Mouse (Mus musculus) midbrain, embryonic 11.5 days (tissue): Measurements from ENCODE around the gene Cdc40. TPM values are rescaled to one million over a fixed set of nuclear protein-coding genes. Genes with fewer than 3 reads are reported as not detected.

Experiments used
- ATAC-seq: fragments of 200-750 bp; cut with Nextera tagmentation; 2 replicates; pipeline ENCODE4 v1.8.0; 2017; ENCODE audit warnings: moderate TSS enrichment, moderate library complexity; ENCODE audit not compliant: low FRiP score
- DNase-seq: peaks from one replicate; pipeline ENCODE4 v3.0.0; 2015; ENCODE audit warnings: low spot score; ENCODE audit errors: missing footprints
- H3K27ac ChIP-seq: fragments of 300-500 bp; sonication (generic); 2 replicates; pipeline ENCODE4 v1.5.1; 2014; ENCODE audit warnings: low read depth, low read length
- H3K27me3 ChIP-seq: fragments of 300-500 bp; sonication (generic); 2 replicates; pipeline ENCODE4 v1.6.1; 2014; ENCODE audit warnings: mild to moderate bottlenecking, low read length, moderate library complexity, mixed read lengths; ENCODE audit not compliant: control insufficient read depth, insufficient read depth
- H3K36me3 ChIP-seq: fragments of 300-500 bp; sonication (generic); 2 replicates; pipeline ENCODE4 v1.6.1; 2014; ENCODE audit warnings: mild to moderate bottlenecking, low read length, moderate library complexity, mixed read lengths; ENCODE audit not compliant: control insufficient read depth, insufficient read depth
- H3K4me1 ChIP-seq: fragments of 300-500 bp; sonication (generic); 2 replicates; pipeline ENCODE4 v1.6.1; 2014; ENCODE audit warnings: low read length; ENCODE audit not compliant: control insufficient read depth, insufficient read depth
- H3K4me2 ChIP-seq: fragments of 300-500 bp; sonication (generic); 2 replicates; pipeline ENCODE4 v1.6.1; 2014; ENCODE audit warnings: mild to moderate bottlenecking, moderate library complexity
- H3K4me3 ChIP-seq: fragments of 300-500 bp; sonication (generic); 2 replicates; pipeline ENCODE4 v1.5.1; 2014; ENCODE audit warnings: low read depth, low read length
- H3K9ac ChIP-seq: fragments of 300-500 bp; sonication (generic); 2 replicates; pipeline ENCODE4 v1.6.1; 2014; ENCODE audit warnings: low read length
- H3K9me3 ChIP-seq: fragments of 300-500 bp; sonication (generic); 2 replicates; pipeline ENCODE4 v1.6.1; 2016; ENCODE audit warnings: low read length; ENCODE audit not compliant: control insufficient read depth
- WGBS: fragments of 180-500 bp; shearing (Covaris S2); extraction: QIAGEN DNeasy Blood & Tissue Kit; methylation state at CpG from one replicate; pipeline ENCODE4 v1.1.7; 2014; 5-methylcytosine and 5-hydroxymethylcytosine counted together
- polyA plus RNA-seq: library from polyadenylated mRNA; unstranded; fragments of >200 nt; fragmentation: Nextera tagmentation; extraction: Ambion mirVana; gene quantifications from 2 replicates; pipeline ENCODE4 v1.2.1, GENCODE M21; 2014

Gene Cdc40
- polyA plus RNA-seq, 1 experiment from 2014 or later: 38.7 TPM

GRCm38 (mm10) chr10:40847176-40847874, 35.8 kb downstream of the Cdc40 start:
- ATAC-seq (no peak), DNase-seq (no peak)
- no peak overlapping the region for H3K27ac ChIP-seq
- H3K4me2 ChIP-seq: no peak overlapping the region
- no peaks in the 10 kb centered on the region for H3K36me3 ChIP-seq
- WGBS: 95% methylated on average over 10 of the region's 10 CpGs
- no peak overlapping the region for H3K9ac ChIP-seq
- no peak overlapping the region for H3K4me3 ChIP-seq
- no peaks in the 10 kb centered on the region for H3K9me3 ChIP-seq
- H3K27me3 ChIP-seq: no peaks in the 10 kb centered on the region
- H3K4me1 ChIP-seq: no peaks in the 10 kb centered on the region

DNA sequence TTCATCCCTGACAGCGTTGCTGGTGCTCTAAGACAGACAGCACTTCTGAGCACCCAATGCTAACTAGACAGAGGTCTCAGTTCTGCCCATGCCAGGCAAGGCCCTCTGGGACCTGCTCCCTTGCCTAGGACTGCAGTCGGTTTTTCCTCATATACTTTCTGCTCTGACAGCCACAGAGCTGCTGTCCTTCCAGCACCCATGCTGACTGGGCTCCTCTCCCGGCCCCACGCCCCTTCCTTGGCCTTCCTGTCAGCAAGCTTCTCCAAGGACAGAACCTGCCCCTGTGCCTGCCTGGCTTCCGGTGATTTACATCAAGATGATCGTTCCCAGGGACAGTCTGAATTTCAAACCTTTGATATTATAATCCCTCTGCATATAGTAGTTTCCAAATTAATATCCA, 37.5 kb downstream of the Cdc40 start:
- Histone ChIP-seq H3K36me3 (no peaks in the 10 kb centered on the region), H3K4me2 (no peak overlapping the region), H3K9me3 (no peaks in the 10 kb centered on the region), H3K4me1 (no peaks in the 10 kb centered on the region), H3K27me3 (no peaks in the 10 kb centered on the region), H3K27ac (no peak overlapping the region), H3K4me3 (no peak overlapping the region), H3K9ac (no peak overlapping the region)
- DNase-seq: no peak
- no peak for ATAC-seq
- 90% methylated on average over 6 of the region's 6 CpGs for WGBS

GRCm38 (mm10) chr10:40844546-40844945, 38.6 kb downstream of the Cdc40 start:
- no peak overlapping the region for H3K4me3 ChIP-seq
- ATAC-seq: no peak
- no peaks in the 10 kb centered on the region for H3K4me1 ChIP-seq
- no peaks in the 10 kb centered on the region for H3K36me3 ChIP-seq
- H3K9ac ChIP-seq: no peak overlapping the region
- WGBS: 90% methylated on average over 10 of the region's 10 CpGs
- no peak overlapping the region for H3K27ac ChIP-seq
- no peak overlapping the region for H3K4me2 ChIP-seq
- H3K27me3 ChIP-seq: no peaks in the 10 kb centered on the region
- DNase-seq: no peak
- no peaks in the 10 kb centered on the region for H3K9me3 ChIP-seq

GRCm38 (mm10) chr10:40843841-40844240, 39.3 kb downstream of the Cdc40 start:
- Histone ChIP-seq H3K4me3 (no peak overlapping the region), H3K27me3 (no peaks in the 10 kb centered on the region), H3K4me1 (no peaks in the 10 kb centered on the region), H3K36me3 (no peaks in the 10 kb centered on the region), H3K4me2 (no peak overlapping the region), H3K9ac (no peak overlapping the region), H3K27ac (no peak overlapping the region), H3K9me3 (no peaks in the 10 kb centered on the region)
- no peak for ATAC-seq
- 81% methylated on average over 5 of the region's 5 CpGs for WGBS
- DNase-seq: no peak

- Histone ChIP-seq H3K36me3 (no peaks in the 10 kb centered on the region), H3K4me3 (no peak overlapping the region), H3K4me2 (no peak overlapping the region), H3K9me3 (no peaks in the 10 kb centered on the region), H3K27ac (no peak overlapping the region), H3K4me1 (no peaks in the 10 kb centered on the region), H3K27me3 (no peaks in the 10 kb centered on the region), H3K9ac (no peak overlapping the region)
- DNase-seq (no peak), ATAC-seq (no peak)
- WGBS: 92% methylated on average over 5 of the region's 5 CpGs
Measured at GRCm38 (mm10) chr10:40840086-40840485, 43.0 kb downstream of the Cdc40 start.

- no peak for DNase-seq
- H3K9ac ChIP-seq: no peak overlapping the region
- no peaks in the 10 kb centered on the region for H3K27me3 ChIP-seq
- no peaks in the 10 kb centered on the region for H3K4me1 ChIP-seq
- no peak overlapping the region for H3K27ac ChIP-seq
- WGBS: 94% methylated on average over 6 of the region's 7 CpGs
- H3K4me3 ChIP-seq: no peak overlapping the region
- H3K4me2 ChIP-seq: no peak overlapping the region
- H3K36me3 ChIP-seq: peaks cover 2% of the 10 kb centered on the region; the same call in 1 of the 2 replicates
- no peaks in the 10 kb centered on the region for H3K9me3 ChIP-seq
- ATAC-seq: no peak
Measured at GRCm38 (mm10) chr10:40831267-40831666, 51.8 kb downstream of the Cdc40 start.

GRCm38 (mm10) chr10:40830312-40830711, 52.8 kb downstream of the Cdc40 start:
- 89% methylated on average over 3 of the region's 3 CpGs for WGBS
- no peak for ATAC-seq
- Histone ChIP-seq H3K4me3 (no peak overlapping the region), H3K4me2 (no peak overlapping the region), H3K9me3 (no peaks in the 10 kb centered on the region), H3K27ac (no peak overlapping the region), H3K36me3 (peaks cover 2% of the 10 kb centered on the region; the same call in 1 of the 2 replicates), H3K4me1 (no peaks in the 10 kb centered on the region), H3K9ac (no peak overlapping the region), H3K27me3 (no peaks in the 10 kb centered on the region)
- DNase-seq: no peak

- DNase-seq (no peak), ATAC-seq (no peak)
- Histone ChIP-seq H3K9ac (no peak overlapping the region), H3K36me3 (no peaks in the 10 kb centered on the region), H3K27ac (no peak overlapping the region), H3K27me3 (no peaks in the 10 kb centered on the region), H3K4me1 (no peaks in the 10 kb centered on the region), H3K4me2 (no peak overlapping the region), H3K9me3 (no peaks in the 10 kb centered on the region), H3K4me3 (no peak overlapping the region)
- WGBS: 93% methylated on average over 4 of the region's 4 CpGs
Measured at GRCm38 (mm10) chr10:40827706-40828105, 55.4 kb downstream of the Cdc40 start.

DNA sequence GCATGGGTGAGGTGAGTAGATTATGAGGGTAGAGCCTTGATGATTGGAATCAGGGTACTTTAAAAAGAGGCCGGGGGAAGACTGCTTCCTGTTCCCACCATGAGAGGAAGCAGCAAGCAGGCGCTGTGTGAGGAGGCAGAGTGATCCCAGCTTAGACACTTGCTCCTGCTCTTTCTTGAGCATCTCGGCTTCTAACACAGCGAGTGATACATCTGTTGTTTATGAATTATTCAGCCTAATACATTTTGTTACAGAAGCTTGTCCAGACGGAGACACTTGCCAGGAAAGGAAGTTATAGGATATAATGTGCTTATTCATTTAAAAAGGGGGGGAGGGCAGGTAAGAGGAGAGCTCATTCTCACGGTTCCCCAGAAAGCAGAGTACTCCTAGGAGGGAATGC, 57.2 kb downstream of the Cdc40 start:
- H3K4me3 ChIP-seq: no peak overlapping the region
- H3K4me2 ChIP-seq: no peak overlapping the region
- no peaks in the 10 kb centered on the region for H3K27me3 ChIP-seq
- DNase-seq (no peak), ATAC-seq (no peak)
- no peak overlapping the region for H3K9ac ChIP-seq
- H3K4me1 ChIP-seq: no peaks in the 10 kb centered on the region
- H3K9me3 ChIP-seq: no peaks in the 10 kb centered on the region
- H3K36me3 ChIP-seq: no peaks in the 10 kb centered on the region
- 83% methylated on average over 6 of the region's 6 CpGs for WGBS
- H3K27ac ChIP-seq: no peak overlapping the region
